Mouse (Mus musculus): ENCODE results near the gene Hand2. TPM values are rescaled to one million over a fixed set of nuclear protein-coding genes. Genes with fewer than 3 reads are reported as not detected.

The Hand2 gene
- not detected for polyA plus RNA-seq (2014; fragmentation: Illumina TruSeq; extraction: RNeasy Lipid Tissue Mini Kit (QIAGEN cat#74804); ENCODE audit: low read depth, low replicate concordance)

DNA sequence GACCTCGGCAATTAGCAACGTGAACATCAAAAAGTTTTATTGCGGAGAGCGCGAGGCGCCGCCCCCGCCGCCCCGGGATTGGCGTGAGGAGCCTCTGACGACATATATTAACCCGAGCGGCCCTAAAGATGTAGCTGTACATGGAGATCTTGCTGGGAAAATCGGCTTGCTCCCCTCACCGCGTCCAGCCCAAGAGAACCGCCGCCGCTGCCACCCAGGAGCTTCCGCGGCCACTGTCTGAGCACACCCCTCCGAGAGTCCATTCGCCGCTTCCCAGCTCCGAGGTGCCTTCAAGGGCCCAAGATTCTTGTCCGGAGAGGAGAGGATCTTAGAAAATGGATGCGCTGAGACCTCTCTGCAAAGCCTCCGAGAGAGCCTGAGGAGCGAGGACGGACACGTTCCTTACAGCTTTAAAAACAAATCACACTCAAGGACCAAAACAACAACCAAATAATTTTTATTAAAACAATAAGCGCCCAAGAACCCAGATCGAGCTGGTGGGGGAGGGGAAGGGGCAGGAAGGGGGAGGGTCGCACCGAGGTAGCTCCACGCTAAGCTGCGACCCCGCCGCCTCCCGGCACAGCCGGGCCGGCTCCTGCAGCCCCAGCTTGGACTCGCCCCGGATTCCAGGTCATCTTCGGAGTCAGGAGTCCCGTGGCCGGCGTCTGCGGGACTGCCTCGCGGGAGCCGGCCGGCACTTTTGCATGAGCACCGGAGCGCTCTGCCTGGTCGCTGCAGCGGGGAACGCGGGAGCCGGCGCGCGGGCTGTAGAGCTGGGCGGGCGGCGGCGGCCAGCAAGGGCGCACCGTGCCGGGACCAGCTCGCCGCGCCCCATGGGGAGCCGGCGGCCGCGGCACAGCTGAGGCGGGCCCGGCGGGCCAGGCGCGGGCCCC, at the start of gene Hand2:
Hand2 (plus strand) TSS at position 133 of the 893 bp plus-strand sequence.

Other genes with a start within 250 kb of the Hand2 start
- not detected for gene Scrg1, start 134.9 kb downstream of the Hand2 start, polyA plus RNA-seq (2014; fragmentation: Illumina TruSeq; extraction: RNeasy Lipid Tissue Mini Kit (QIAGEN cat#74804); ENCODE audit: low read depth, low replicate concordance)
- gene Sap30, start 166.9 kb downstream of the Hand2 start, polyA plus RNA-seq (2014; fragmentation: Illumina TruSeq; extraction: RNeasy Lipid Tissue Mini Kit (QIAGEN cat#74804); ENCODE audit: low read depth, low replicate concordance) = 35.9 TPM
- 113 TPM for gene Hmgb2, start 190.9 kb downstream of the Hand2 start, polyA plus RNA-seq (2014; fragmentation: Illumina TruSeq; extraction: RNeasy Lipid Tissue Mini Kit (QIAGEN cat#74804); ENCODE audit: low read depth, low replicate concordance)

Data from testis, adult 10 weeks (tissue).